ENCODE assay signal across 10 mouse cellular contexts in genomic region chr11:113174011-113174507, GRCm38 (mm10).
DNase-seq lines count a peak whose midpoint lies in the region; ATAC-seq and TF ChIP-seq lines count a peak whose summit lies in the region.
"Had no signal": no experiment of that assay in that cellular context is flagged by ENCODE, and none has a peak within 500 bp of the region (broad histone marks: within the 10 kb centered on the region; RNA-seq: fewer than 3 reads in every experiment).

No protein-coding gene starts in this region.

- no peak overlapping the region for H3K4me2 ChIP-seq in forebrain, postnatal 0 days (ENCODE audit: low read depth)
- no peak overlapping the region for H3K4me2 ChIP-seq in kidney, embryonic 16.5 days (replicated peaks; ENCODE audit: low read depth, low read length)

- TF ChIP-seq POLR2A in testis, adult 2 months (IDR thresholded peaks at IDR 0.05; ENCODE audit: control insufficient read depth, low read depth, low read length), result no peak

- 33% methylated on average over 5 of the region's 5 CpGs for WGBS in forebrain, postnatal 0 days
- WGBS in kidney, embryonic 16.5 days, result 84% methylated on average over 5 of the region's 5 CpGs

- no peak for TF ChIP-seq CTCF in testis, adult 2 months (IDR thresholded peaks at IDR 0.05; ENCODE audit: control insufficient read depth, insufficient read depth, insufficient replicate concordance, low read depth, low read length)
- no peak for TF ChIP-seq CTCF in forebrain, postnatal 0 days (IDR thresholded peaks at IDR 0.05; ENCODE audit: low read depth)

- no peaks in the 10 kb centered on the region for H3K27me3 ChIP-seq in testis, adult 2 months (ENCODE audit: control insufficient read depth, insufficient read depth, low read length)
- no peaks in the 10 kb centered on the region for H3K27me3 ChIP-seq in forebrain, postnatal 0 days (ENCODE audit: insufficient read depth, low read length)
- H3K27me3 ChIP-seq in kidney, embryonic 16.5 days (ENCODE audit: insufficient read depth, low read length), result no peaks in the 10 kb centered on the region

- H3K4me3 ChIP-seq in testis, adult 2 months (ENCODE audit: control insufficient read depth, low read depth, low read length), result no peak overlapping the region
- H3K4me3 ChIP-seq in forebrain, postnatal 0 days (ENCODE audit: low read depth, low read length), result no peak overlapping the region
- H3K4me3 ChIP-seq in kidney, embryonic 16.5 days (ENCODE audit: low read length), result no peak overlapping the region

- peak overlapping the region; percentile 84 for H3K27ac ChIP-seq in testis, adult 2 months (ENCODE audit: control insufficient read depth, insufficient read depth, low read depth, low read length)
- H3K27ac ChIP-seq in forebrain, postnatal 0 days (ENCODE audit: low read depth, low read length), result no peak overlapping the region
- no peak overlapping the region for H3K27ac ChIP-seq in kidney, embryonic 16.5 days (ENCODE audit: low read length)

- no peaks in the 10 kb centered on the region for H3K9me3 ChIP-seq in forebrain, postnatal 0 days (ENCODE audit: low read length)
- H3K9me3 ChIP-seq in kidney, embryonic 16.5 days (ENCODE audit: low read length), result no peaks in the 10 kb centered on the region
- H3K9me3 ChIP-seq: heart, embryonic 15.5 days had no signal

- no peak for DNase-seq in testis, postnatal 14 days (ENCODE audit: low spot score)
- DNase-seq in forebrain, postnatal 0 days, result peak; percentile 51
- peak; percentile 47 for DNase-seq in thymus, postnatal 25 days
- DNase-seq in right cerebral cortex, adult 18-20 months, result no peak
- no peak for DNase-seq in ovary, postnatal 14 days (ENCODE audit: low spot score)
- DNase-seq: right cerebral cortex, postnatal 14 days had no signal

- H3K9ac ChIP-seq in forebrain, postnatal 0 days, result no peak overlapping the region
- H3K9ac ChIP-seq in kidney, embryonic 16.5 days (replicated peaks; ENCODE audit: low read length), result no peak overlapping the region
- H3K9ac ChIP-seq: heart, embryonic 15.5 days had no signal

- peaks cover 8% of the 10 kb centered on the region for H3K4me1 ChIP-seq in testis, adult 2 months (ENCODE audit: control insufficient read depth, insufficient read depth, low read length)
- H3K4me1 ChIP-seq in forebrain, postnatal 0 days (ENCODE audit: insufficient read depth), result peaks cover 6% of the 10 kb centered on the region; the same call in 1 of the 2 replicates
- peaks cover 28% of the 10 kb centered on the region for H3K4me1 ChIP-seq in kidney, embryonic 16.5 days (ENCODE audit: insufficient read depth, low read length)

- peak; percentile 28 for ATAC-seq in forebrain, postnatal 0 days
- ATAC-seq in megakaryocyte, adult 5-6 weeks (ENCODE audit: poor library complexity, severe bottlenecking), result peak; percentile 59
- ATAC-seq in kidney, embryonic 16.5 days (ENCODE audit: low FRiP score, low TSS enrichment), result no peak

- no peaks in the 10 kb centered on the region for H3K36me3 ChIP-seq in testis, adult 2 months (ENCODE audit: control insufficient read depth, insufficient read depth, low read length)
- no peaks in the 10 kb centered on the region for H3K36me3 ChIP-seq in forebrain, postnatal 0 days (ENCODE audit: insufficient read depth)
- no peaks in the 10 kb centered on the region for H3K36me3 ChIP-seq in kidney, embryonic 16.5 days (ENCODE audit: insufficient read depth, low read length)
- H3K36me3 ChIP-seq: heart, embryonic 15.5 days had no signal

Comparison
In these comparisons a context has a peak if more than half of its experiments do, and no peak if none do; other contexts are left out.
1. DNase-seq: peak in forebrain, postnatal 0 days (single experiment) and thymus, postnatal 25 days (single experiment); none in testis, postnatal 14 days (single experiment), right cerebral cortex, adult 18-20 months (single experiment) and ovary, postnatal 14 days (single experiment).